Mouse (Mus musculus): ENCODE measurements around the gene Magi1.

Gene Magi1

GRCm38 (mm10) chr6:93962757-93963336, 320.9 kb downstream of the Magi1 start:
- Histone ChIP-seq H3K27me3 (ENCODE audit: control insufficient read depth, insufficient read depth, low read length, poor library complexity, severe bottlenecking) (no peaks in the 10 kb centered on the region), H3K36me3 (ENCODE audit: control insufficient read depth, insufficient read depth, low read length, poor library complexity, severe bottlenecking) (no peaks in the 10 kb centered on the region)
- DNase-seq (ENCODE audit: low read depth, low spot score), result no peak

GRCm38 (mm10) chr6:93961782-93962181, 321.9 kb downstream of the Magi1 start:
- no peak for DNase-seq (ENCODE audit: low read depth, low spot score)
- H3K36me3 ChIP-seq (ENCODE audit: control insufficient read depth, insufficient read depth, low read length, poor library complexity, severe bottlenecking), result no peaks in the 10 kb centered on the region

GRCm38 (mm10) chr6:93957172-93957571, 326.5 kb downstream of the Magi1 start:
- H3K27me3 ChIP-seq (ENCODE audit: control insufficient read depth, insufficient read depth, low read length, poor library complexity, severe bottlenecking), result no peaks in the 10 kb centered on the region
- DNase-seq (ENCODE audit: low read depth, low spot score), result no peak
- H3K36me3 ChIP-seq (ENCODE audit: control insufficient read depth, insufficient read depth, low read length, poor library complexity, severe bottlenecking), result no peaks in the 10 kb centered on the region

More at GRCm38 (mm10) chr6:93961782-93962181, 321.9 kb downstream of the Magi1 start:
- H3K27me3 ChIP-seq (ENCODE audit: control insufficient read depth, insufficient read depth, low read length, poor library complexity, severe bottlenecking), result no peaks in the 10 kb centered on the region

GRCm38 (mm10) chr6:93946612-93947011, 337.1 kb downstream of the Magi1 start:
- no peak for DNase-seq (ENCODE audit: low read depth, low spot score)
- no peaks in the 10 kb centered on the region for H3K27me3 ChIP-seq (ENCODE audit: control insufficient read depth, insufficient read depth, low read length, poor library complexity, severe bottlenecking)
- no peaks in the 10 kb centered on the region for H3K36me3 ChIP-seq (ENCODE audit: control insufficient read depth, insufficient read depth, low read length, poor library complexity, severe bottlenecking)

- no peaks in the 10 kb centered on the region for H3K36me3 ChIP-seq (ENCODE audit: control insufficient read depth, insufficient read depth, low read length, poor library complexity, severe bottlenecking)
- H3K27me3 ChIP-seq (ENCODE audit: control insufficient read depth, insufficient read depth, low read length, poor library complexity, severe bottlenecking), result no peaks in the 10 kb centered on the region
- no peak for DNase-seq (ENCODE audit: low read depth, low spot score)
Observed at GRCm38 (mm10) chr6:93936359-93936758, 347.4 kb downstream of the Magi1 start.

GRCm38 (mm10) chr6:93935793-93936192, 347.9 kb downstream of the Magi1 start:
- no peak for DNase-seq (ENCODE audit: low read depth, low spot score)
- Histone ChIP-seq H3K27me3 (ENCODE audit: control insufficient read depth, insufficient read depth, low read length, poor library complexity, severe bottlenecking) (no peaks in the 10 kb centered on the region), H3K36me3 (ENCODE audit: control insufficient read depth, insufficient read depth, low read length, poor library complexity, severe bottlenecking) (no peaks in the 10 kb centered on the region)

- Histone ChIP-seq H3K36me3 (ENCODE audit: control insufficient read depth, insufficient read depth, low read length, poor library complexity, severe bottlenecking) (no peaks in the 10 kb centered on the region), H3K27me3 (ENCODE audit: control insufficient read depth, insufficient read depth, low read length, poor library complexity, severe bottlenecking) (no peaks in the 10 kb centered on the region)
- no peak for DNase-seq (ENCODE audit: low read depth, low spot score)
Observed at GRCm38 (mm10) chr6:93934700-93935099, 349.0 kb downstream of the Magi1 start.

- Histone ChIP-seq H3K27me3 (ENCODE audit: control insufficient read depth, insufficient read depth, low read length, poor library complexity, severe bottlenecking) (no peaks in the 10 kb centered on the region), H3K36me3 (ENCODE audit: control insufficient read depth, insufficient read depth, low read length, poor library complexity, severe bottlenecking) (no peaks in the 10 kb centered on the region)
- DNase-seq (ENCODE audit: low read depth, low spot score), result no peak
Observed at GRCm38 (mm10) chr6:93924568-93924967, 359.1 kb downstream of the Magi1 start.

- no peaks in the 10 kb centered on the region for H3K27me3 ChIP-seq (ENCODE audit: control insufficient read depth, insufficient read depth, low read length, poor library complexity, severe bottlenecking)
- no peaks in the 10 kb centered on the region for H3K36me3 ChIP-seq (ENCODE audit: control insufficient read depth, insufficient read depth, low read length, poor library complexity, severe bottlenecking)
- no peak for DNase-seq (ENCODE audit: low read depth, low spot score)
Observed at GRCm38 (mm10) chr6:93923972-93924371, 359.7 kb downstream of the Magi1 start.

GRCm38 (mm10) chr6:93923351-93923750, 360.4 kb downstream of the Magi1 start:
- Histone ChIP-seq H3K27me3 (ENCODE audit: control insufficient read depth, insufficient read depth, low read length, poor library complexity, severe bottlenecking) (no peaks in the 10 kb centered on the region), H3K36me3 (ENCODE audit: control insufficient read depth, insufficient read depth, low read length, poor library complexity, severe bottlenecking) (no peaks in the 10 kb centered on the region)
- DNase-seq (ENCODE audit: low read depth, low spot score), result no peak

GRCm38 (mm10) chr6:93922931-93923330, 360.8 kb downstream of the Magi1 start:
- no peaks in the 10 kb centered on the region for H3K27me3 ChIP-seq (ENCODE audit: control insufficient read depth, insufficient read depth, low read length, poor library complexity, severe bottlenecking)

GRCm38 (mm10) chr6:93913226-93913861, 370.4 kb downstream of the Magi1 start:
- no peaks in the 10 kb centered on the region for H3K36me3 ChIP-seq (ENCODE audit: control insufficient read depth, insufficient read depth, low read length, poor library complexity, severe bottlenecking)
- no peaks in the 10 kb centered on the region for H3K27me3 ChIP-seq (ENCODE audit: control insufficient read depth, insufficient read depth, low read length, poor library complexity, severe bottlenecking)
- DNase-seq (ENCODE audit: low read depth, low spot score), result no peak

More at GRCm38 (mm10) chr6:93922931-93923330, 360.8 kb downstream of the Magi1 start:
- no peak for DNase-seq (ENCODE audit: low read depth, low spot score)
- no peaks in the 10 kb centered on the region for H3K36me3 ChIP-seq (ENCODE audit: control insufficient read depth, insufficient read depth, low read length, poor library complexity, severe bottlenecking)

- H3K27me3 ChIP-seq (ENCODE audit: control insufficient read depth, insufficient read depth, low read length, poor library complexity, severe bottlenecking), result no peaks in the 10 kb centered on the region
- no peaks in the 10 kb centered on the region for H3K36me3 ChIP-seq (ENCODE audit: control insufficient read depth, insufficient read depth, low read length, poor library complexity, severe bottlenecking)
- DNase-seq (ENCODE audit: low read depth, low spot score), result no peak
Observed at GRCm38 (mm10) chr6:93912582-93913225, 371.0 kb downstream of the Magi1 start.

- Histone ChIP-seq H3K27me3 (ENCODE audit: control insufficient read depth, insufficient read depth, low read length, poor library complexity, severe bottlenecking) (no peaks in the 10 kb centered on the region), H3K36me3 (ENCODE audit: control insufficient read depth, insufficient read depth, low read length, poor library complexity, severe bottlenecking) (no peaks in the 10 kb centered on the region)
- no peak for DNase-seq (ENCODE audit: low read depth, low spot score)
Observed at GRCm38 (mm10) chr6:93912003-93912581, 371.6 kb downstream of the Magi1 start.

GRCm38 (mm10) chr6:93911420-93911819, 372.3 kb downstream of the Magi1 start:
- H3K36me3 ChIP-seq (ENCODE audit: control insufficient read depth, insufficient read depth, low read length, poor library complexity, severe bottlenecking), result no peaks in the 10 kb centered on the region

More at GRCm38 (mm10) chr6:93911420-93911819, 372.3 kb downstream of the Magi1 start:
- no peak for DNase-seq (ENCODE audit: low read depth, low spot score)
- H3K27me3 ChIP-seq (ENCODE audit: control insufficient read depth, insufficient read depth, low read length, poor library complexity, severe bottlenecking), result no peaks in the 10 kb centered on the region

Data from splenic B cell, adult 2 months (primary cell).